Mouse (Mus musculus) kidney, adult 11 months (tissue): ENCODE data around the gene Itpr2.

Source experiments
- DNase-seq: peaks from one replicate; pipeline ENCODE4 v3.0.0; 2022

Gene Itpr2

GRCm38 (mm10) chr6:146343671-146344384 lies 158.2 kb downstream of the Itpr2 start:
- DNase-seq: no peak

GRCm38 (mm10) chr6:146342995-146343394 lies 159.0 kb downstream of the Itpr2 start:
- DNase-seq: no peak

- no peak for DNase-seq
Measured at GRCm38 (mm10) chr6:146341934-146342333, 160.1 kb downstream of the Itpr2 start.

- DNase-seq: no peak
Measured at GRCm38 (mm10) chr6:146341413-146341812, 160.6 kb downstream of the Itpr2 start.

GRCm38 (mm10) chr6:146340951-146341350 lies 161.1 kb downstream of the Itpr2 start:
- no peak for DNase-seq

GRCm38 (mm10) chr6:146339779-146340178 lies 162.2 kb downstream of the Itpr2 start:
- DNase-seq: no peak

- no peak for DNase-seq
Measured at GRCm38 (mm10) chr6:146337237-146337636, 164.8 kb downstream of the Itpr2 start.

- DNase-seq: no peak
Measured at GRCm38 (mm10) chr6:146335191-146335590, 166.8 kb downstream of the Itpr2 start.

GRCm38 (mm10) chr6:146333506-146333905 lies 168.5 kb downstream of the Itpr2 start:
- DNase-seq: peak; percentile 85

- peak; percentile 56 for DNase-seq
Measured at GRCm38 (mm10) chr6:146331017-146331669, 170.9 kb downstream of the Itpr2 start.

GRCm38 (mm10) chr6:146329079-146329478 lies 172.9 kb downstream of the Itpr2 start:
- DNase-seq: no peak

GRCm38 (mm10) chr6:146326631-146327030 lies 175.4 kb downstream of the Itpr2 start:
- no peak for DNase-seq

- DNase-seq: no peak
Measured at GRCm38 (mm10) chr6:146324541-146325204, 177.3 kb downstream of the Itpr2 start.

GRCm38 (mm10) chr6:146322555-146322954 lies 179.5 kb downstream of the Itpr2 start:
- DNase-seq: peak; percentile 16

GRCm38 (mm10) chr6:146321951-146322350 lies 180.1 kb downstream of the Itpr2 start:
- DNase-seq: peak; percentile 23

- no peak for DNase-seq
Measured at GRCm38 (mm10) chr6:146316415-146316814, 185.6 kb downstream of the Itpr2 start.

- DNase-seq: peak; percentile 89
Measured at GRCm38 (mm10) chr6:146315153-146315552, 186.9 kb downstream of the Itpr2 start.

GRCm38 (mm10) chr6:146314304-146314703 lies 187.7 kb downstream of the Itpr2 start:
- DNase-seq: no peak

GRCm38 (mm10) chr6:146313396-146313795 lies 188.6 kb downstream of the Itpr2 start:
- no peak for DNase-seq

GRCm38 (mm10) chr6:146310210-146310609 lies 191.8 kb downstream of the Itpr2 start:
- DNase-seq: no peak

GRCm38 (mm10) chr6:146309335-146309734 lies 192.7 kb downstream of the Itpr2 start:
- no peak for DNase-seq

- DNase-seq: no peak
Measured at GRCm38 (mm10) chr6:146305995-146306394, 196.0 kb downstream of the Itpr2 start.

- DNase-seq: no peak
Measured at GRCm38 (mm10) chr6:146304088-146304487, 197.9 kb downstream of the Itpr2 start.

GRCm38 (mm10) chr6:146303336-146303735 lies 198.7 kb downstream of the Itpr2 start:
- DNase-seq: no peak
